Mouse (Mus musculus) stomach, postnatal 0 days (tissue): ENCODE measurements at regions not wholly inside any gene's neighbourhood (a gene's known extent, or its start where the extent isn't known, plus 50 kb on each side); places are given as distances from the start of the nearest gene placed in this dataset.
"Not testable (repeated sequence)": the region's sequence is repeated elsewhere in the genome, so short reads cannot be mapped to it uniquely, and the experiment has no call there.

Experiments used
- CTCF ChIP-seq: IDR thresholded peaks from 2 replicates; pipeline ENCODE4 v1.5.1; 2016; ENCODE audit warnings: antibody characterized with exemption, low read depth, mild to moderate bottlenecking, moderate library complexity
- EP300 ChIP-seq: optimal IDR thresholded peaks from 2 replicates; pipeline ENCODE3; 2016; ENCODE audit warnings: antibody characterized with exemption

DNA sequence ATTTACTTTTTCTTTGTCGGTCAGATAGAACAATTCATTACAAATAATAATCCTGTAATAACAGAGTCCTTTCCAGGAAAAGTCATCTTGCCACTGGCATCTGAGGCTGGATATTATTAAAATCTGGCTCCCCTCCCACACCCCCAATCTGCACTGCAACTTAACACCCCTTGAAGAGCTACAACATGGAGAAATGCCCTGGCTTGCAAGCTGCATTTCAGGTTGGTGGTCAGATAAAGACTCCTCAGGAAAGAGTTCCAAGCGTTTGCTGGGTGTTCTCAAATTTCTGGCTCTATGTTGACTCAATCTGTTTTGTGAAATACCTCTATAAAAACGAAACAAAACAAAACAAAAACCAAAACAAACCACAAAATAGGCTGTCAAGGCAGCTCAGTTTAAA lies 114.6 kb downstream of the Ulbp1 start:
- TF ChIP-seq CTCF, EP300: not testable (repeated sequence)
